Mouse (Mus musculus) embryonic stem cell, embryonic (primary cell): ENCODE data around the gene Lpin1.

Experiments
- CTCF ChIA-PET, 4 experiments: fragments of 300-600 bp in 2 of 4; fragments of 350-600 bp in 2 of 4; sonication (Branson Sonifier 250); formaldehyde crosslinking; loops; one replicate each; lab custom pipeline; 2022; ENCODE audit warnings: inconsistent platforms in 2 of 4; lab: Charles Lee
- POLR2A ChIA-PET, 4 experiments: fragments of 300-600 bp in 2 of 4; fragments of 350-600 bp in 2 of 4; sonication (Branson Sonifier 250); formaldehyde crosslinking; loops; one replicate each; lab custom pipeline; 2022; ENCODE audit warnings: antibody characterized with exemption in 4 of 4, inconsistent platforms in 1 of 4; lab: Charles Lee

Gene Lpin1

DNA sequence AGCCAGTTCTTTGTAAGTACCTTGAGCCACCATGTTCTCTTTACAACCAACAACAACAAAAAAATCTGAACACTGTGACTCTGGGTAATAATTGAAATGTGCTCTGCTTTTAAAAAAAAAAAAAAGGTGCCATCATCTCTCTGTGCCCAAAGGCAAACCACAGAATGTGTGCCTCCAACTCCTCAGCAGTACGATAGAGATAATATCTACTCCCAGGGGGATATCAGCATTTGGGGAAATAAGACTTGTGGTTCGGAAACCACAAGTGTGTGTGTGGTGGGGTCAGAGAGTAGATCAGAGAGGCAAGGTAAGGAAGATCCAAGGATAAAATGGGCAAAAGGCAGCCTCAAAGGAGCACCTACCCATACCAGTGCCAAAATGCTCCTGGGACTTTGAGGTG, 20.7 kb upstream of the Lpin1 start:
- CTCF ChIA-PET, result interaction anchor here in 2 of 4 experiments (0.6 to 1.3 kb wide), 3 partner anchors 16 to 165 kb away, joined by 3 to 5 read pairs (median 4); no protein-coding TSS in a partner anchor
- POLR2A ChIA-PET, result interaction anchor here in 1 of 4 experiments (1.0 to 3.2 kb wide), 3 partner anchors 11 to 63 kb away, joined by 3 to 15 read pairs (median 3); no protein-coding TSS in a partner anchor

DNA sequence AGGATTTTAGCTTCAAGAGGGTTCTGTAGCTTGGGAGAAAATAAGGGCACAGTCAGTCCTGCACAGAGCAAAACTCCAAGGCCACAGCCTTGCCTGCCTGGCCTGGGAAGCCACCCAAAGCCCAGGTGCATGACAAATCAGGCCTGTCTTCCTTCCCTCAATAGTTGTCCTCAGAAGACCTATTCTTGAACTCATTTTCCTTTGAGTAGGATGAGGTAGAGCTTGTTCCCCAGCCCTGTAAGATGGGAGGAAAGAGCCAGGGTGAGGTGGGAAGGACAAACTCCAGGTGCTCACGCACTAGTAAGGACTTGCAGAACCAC, 20.1 kb upstream of the Lpin1 start:
- POLR2A ChIA-PET, result interaction anchor here in 2 of 4 experiments (0.6 to 3.2 kb wide), 5 partner anchors 8 to 319 kb away, joined by 3 to 15 read pairs (median 3); no protein-coding TSS in a partner anchor

DNA sequence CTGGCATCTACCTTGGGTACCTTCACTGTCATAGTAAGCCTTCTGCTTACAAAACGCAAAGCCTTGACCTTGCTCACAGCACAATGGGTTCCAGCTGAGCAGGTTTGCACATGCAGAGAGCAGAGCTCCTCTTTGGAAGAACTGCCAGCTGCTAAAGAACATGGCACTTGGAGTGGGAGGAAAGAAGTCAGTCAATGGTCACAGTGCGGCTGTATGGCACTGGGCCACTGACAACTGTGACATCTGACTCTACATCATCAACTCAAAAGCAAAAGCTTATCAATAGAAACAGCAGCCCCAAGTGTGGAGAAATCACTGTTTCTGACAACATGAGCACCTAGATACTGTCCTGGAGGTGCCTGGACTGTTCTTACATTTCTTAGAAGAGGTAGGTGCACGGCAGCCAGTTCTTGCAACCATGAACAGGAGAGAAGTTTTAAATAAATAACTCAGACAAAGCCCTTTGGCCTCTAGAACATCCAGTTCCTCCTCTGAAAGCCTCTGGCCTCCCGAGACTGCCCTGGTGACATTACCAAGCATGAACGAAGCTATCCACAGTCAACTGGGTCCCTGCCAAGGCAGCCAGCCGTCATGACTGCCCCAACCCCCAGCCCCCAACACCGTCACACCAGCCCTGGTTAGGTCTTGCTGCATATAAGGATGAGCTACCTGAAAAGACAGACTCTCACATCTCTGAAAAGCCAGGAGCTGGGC, 19.5 kb upstream of the Lpin1 start:
- ChIA-PET POLR2A (interaction anchor here in 3 of 4 experiments (0.6 to 3.2 kb wide), 7 partner anchors 8 to 602 kb away, joined by 3 to 15 read pairs (median 3); no protein-coding TSS in a partner anchor), CTCF (interaction anchor here in 3 of 4 experiments (0.5 to 1.5 kb wide), 5 partner anchors 8 to 67 kb away, joined by 3 to 8 read pairs (median 4); no protein-coding TSS in a partner anchor)

More for the DNA sequence above, 20.1 kb upstream of the Lpin1 start:
- CTCF ChIA-PET, result interaction anchor here in 2 of 4 experiments (1.0 to 1.3 kb wide), 4 partner anchors 9 to 62 kb away, joined by 3 to 8 read pairs (median 4); no protein-coding TSS in a partner anchor

DNA sequence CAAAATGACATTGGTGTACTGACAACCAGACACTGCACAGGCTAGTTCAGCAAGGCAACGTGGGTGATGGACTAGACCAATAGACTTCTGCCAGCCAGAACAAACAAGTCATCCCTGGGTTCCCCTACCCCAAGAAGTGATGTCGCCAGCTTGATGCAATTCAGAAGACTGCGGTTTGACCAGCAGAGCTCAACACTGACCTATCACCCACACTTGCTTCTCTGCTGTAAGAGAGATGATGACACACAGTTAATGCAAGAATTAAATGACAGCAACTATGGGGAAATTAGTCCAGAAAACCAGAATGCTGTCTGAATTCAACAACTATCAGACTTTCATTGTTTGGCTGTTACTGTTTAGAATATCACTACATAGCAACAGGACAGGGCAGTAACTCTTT, 9.5 kb upstream of the Lpin1 start:
- CTCF ChIA-PET, result interaction anchor here in 1 of 4 experiments (1.3 kb wide), 1 partner anchor 14 kb away, joined by 3 read pairs; no protein-coding TSS in a partner anchor
- POLR2A ChIA-PET, result interaction anchor here in 2 of 4 experiments (0.9 to 2.4 kb wide), 3 partner anchors 10 to 14 kb away, joined by 3 to 15 read pairs (median 8); no protein-coding TSS in a partner anchor

DNA sequence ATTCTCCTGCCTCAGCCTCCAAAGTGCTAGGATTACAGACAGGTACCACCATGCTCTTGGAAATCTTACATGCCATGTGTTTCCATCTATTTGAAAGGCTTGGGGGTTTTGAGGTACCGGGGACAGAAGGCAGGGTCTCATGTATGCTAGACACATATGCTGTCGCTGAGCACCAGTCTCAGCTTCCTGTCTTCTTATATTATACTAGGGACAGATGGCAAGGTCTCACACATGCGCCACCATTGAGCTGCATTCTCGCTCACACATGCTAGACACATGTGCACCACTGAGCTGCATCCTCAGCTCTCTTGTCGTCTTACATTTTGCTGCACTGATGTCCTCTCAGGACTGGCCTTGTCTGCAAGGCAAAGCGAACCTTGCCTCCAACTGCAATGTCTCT, 8.7 kb upstream of the Lpin1 start:
- ChIA-PET POLR2A (interaction anchor here in 2 of 4 experiments (0.6 to 2.4 kb wide), 4 partner anchors 11 to 1528 kb away, joined by 3 to 15 read pairs (median 3); no protein-coding TSS in a partner anchor), CTCF (interaction anchor here in 2 of 4 experiments (0.6 to 1.3 kb wide), 4 partner anchors 15 to 41 kb away, joined by 3 to 7 read pairs (median 5); no protein-coding TSS in a partner anchor)

DNA sequence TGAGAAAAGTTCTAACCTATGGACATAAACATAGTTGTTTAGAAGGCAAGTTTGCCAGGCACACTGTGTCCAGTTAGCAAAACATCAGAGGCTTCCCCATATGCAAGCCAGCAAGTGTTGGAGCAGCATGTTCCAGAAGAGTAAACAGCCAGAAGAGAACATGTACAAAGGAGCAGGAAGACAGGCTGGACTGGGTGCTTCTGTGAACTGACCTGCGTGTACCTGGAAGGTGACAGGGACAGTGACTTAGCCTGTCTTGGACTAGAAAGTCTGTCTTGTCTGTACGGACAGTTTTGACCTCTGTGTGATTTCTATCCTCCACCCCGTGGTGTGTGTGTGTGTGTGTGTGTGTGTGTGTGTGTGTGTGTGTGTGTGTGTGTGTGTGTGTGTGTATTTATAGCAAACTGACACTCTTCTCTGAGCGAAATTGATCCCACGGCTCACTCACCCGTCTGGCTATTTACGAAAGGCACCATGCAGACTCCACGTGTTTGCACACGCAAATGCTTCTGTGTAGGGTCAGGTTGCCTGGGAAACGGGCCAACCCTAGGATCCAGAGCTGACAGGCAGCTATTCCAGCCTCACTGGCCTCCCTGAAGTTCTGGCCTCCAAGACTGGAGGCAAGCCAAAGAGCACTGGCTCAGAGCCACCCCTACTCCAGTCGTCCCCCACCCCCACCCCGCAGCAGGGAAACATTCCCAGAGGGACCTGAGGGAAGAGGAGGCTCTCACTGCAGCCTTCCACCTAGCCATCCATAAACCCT, 7.9 kb upstream of the Lpin1 start:
- ChIA-PET CTCF (interaction anchor here in 2 of 4 experiments (0.6 to 1.2 kb wide), 4 partner anchors 20 to 50 kb away, joined by 3 to 7 read pairs (median 5); no protein-coding TSS in a partner anchor), POLR2A (interaction anchor here in 2 of 4 experiments (0.6 to 2.4 kb wide), 3 partner anchors 11 to 1527 kb away, joined by 3 to 15 read pairs (median 3); no protein-coding TSS in a partner anchor)

DNA sequence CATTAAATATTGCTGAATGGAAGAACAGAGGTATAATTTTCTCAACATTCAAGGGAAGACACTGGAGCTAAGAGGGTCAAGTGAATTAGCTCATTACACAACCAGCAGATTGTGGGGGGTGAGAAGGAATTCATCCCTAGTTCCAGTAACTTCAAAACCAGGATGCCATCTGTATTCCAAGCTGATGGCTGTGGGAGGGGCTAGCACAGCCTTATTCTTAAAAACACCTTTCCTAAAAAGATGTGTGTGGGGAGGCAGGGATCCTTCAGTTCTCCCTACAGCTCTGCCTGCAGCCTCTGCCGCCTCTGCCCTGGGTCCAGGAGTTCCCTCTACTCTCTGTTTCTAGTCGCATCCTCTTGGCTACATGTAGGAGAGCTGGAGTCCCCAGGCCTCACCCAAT, 5.0 kb upstream of the Lpin1 start:
- ChIA-PET POLR2A (interaction anchor here in 2 of 4 experiments (0.6 to 1.5 kb wide), 4 partner anchors 15 to 58 kb away, joined by 3 to 6 read pairs (median 4); no protein-coding TSS in a partner anchor), CTCF (interaction anchor here in 1 of 4 experiments (1.4 to 1.5 kb wide), 2 partner anchors 16 to 47 kb away, joined by 4 to 5 read pairs; no protein-coding TSS in a partner anchor)

DNA sequence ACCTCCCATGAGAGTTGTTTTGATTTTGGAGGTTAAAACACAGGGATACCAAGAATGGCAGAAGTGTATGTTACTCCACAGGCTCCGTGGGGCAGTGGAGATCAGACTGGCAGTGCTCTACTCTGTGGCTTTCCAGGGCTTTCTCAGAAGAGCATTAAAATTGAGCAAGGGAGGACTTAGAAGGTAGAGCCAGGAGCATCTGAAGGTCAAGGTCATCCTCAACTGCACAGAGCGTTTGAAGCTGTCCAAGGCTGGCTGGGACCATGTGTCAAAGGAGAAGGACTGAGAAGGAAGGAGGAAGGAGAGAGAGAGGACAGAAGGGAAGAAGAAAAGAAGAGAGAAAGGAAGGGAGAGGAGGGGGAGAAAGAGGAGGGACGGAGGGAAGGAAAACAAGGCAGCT, 3.8 kb upstream of the Lpin1 start:
- ChIA-PET CTCF (interaction anchor here in 2 of 4 experiments (1.2 to 1.5 kb wide), 2 partner anchors 46 to 140 kb away, joined by 3 to 4 read pairs; no protein-coding TSS in a partner anchor), POLR2A (interaction anchor here in 3 of 4 experiments (0.6 to 1.7 kb wide), 4 partner anchors 9 to 89 kb away, joined by 3 to 5 read pairs (median 4); no protein-coding TSS in a partner anchor)

DNA sequence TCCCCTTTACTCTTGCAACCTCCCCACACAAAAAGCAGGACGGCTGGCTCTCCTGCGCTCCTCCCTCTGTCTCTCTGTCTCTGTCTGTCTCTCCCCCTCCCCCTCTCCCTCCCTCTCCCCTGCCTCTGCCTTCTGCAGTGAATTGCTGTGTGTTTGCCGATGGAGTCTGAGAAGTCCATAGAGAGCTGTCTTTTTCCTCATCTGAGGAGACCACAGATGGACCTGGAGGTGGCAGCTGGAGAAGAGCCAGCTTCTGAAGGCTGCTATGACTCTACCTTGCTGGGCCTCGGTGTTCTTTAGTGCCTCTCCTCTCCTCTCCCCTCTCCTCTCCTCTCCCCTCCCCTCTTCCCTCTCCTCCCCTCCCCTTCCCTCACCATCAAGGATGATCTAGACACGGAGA, 5.1 kb downstream of the Lpin1 start:
- ChIA-PET POLR2A (interaction anchor here in 2 of 4 experiments (1.0 to 2.2 kb wide), 3 partner anchors 9 to 14 kb away, joined by 3 to 8 read pairs (median 4); no protein-coding TSS in a partner anchor), CTCF (interaction anchor here in 3 of 4 experiments (0.6 to 1.3 kb wide), 6 partner anchors 29 to 527 kb away, joined by 3 to 4 read pairs (median 3); no protein-coding TSS in a partner anchor)

DNA sequence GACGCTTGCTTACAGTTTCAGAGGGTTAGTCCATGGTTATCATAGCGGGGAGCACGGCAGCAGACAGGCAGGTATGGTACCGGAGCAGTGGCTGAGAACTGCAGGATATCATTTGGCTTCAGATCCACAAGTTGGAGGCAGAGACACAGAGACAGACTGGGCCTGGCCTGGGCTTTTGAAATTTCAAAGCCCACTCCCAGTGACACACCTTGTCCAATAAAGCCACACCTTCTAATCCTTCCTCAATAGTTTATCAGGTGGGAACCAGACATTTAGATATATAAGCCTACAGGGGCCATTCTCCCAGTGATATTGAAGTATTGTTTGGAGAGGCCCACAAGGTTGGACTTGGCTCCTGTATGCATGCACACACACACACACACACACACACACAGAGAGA, 8.5 kb downstream of the Lpin1 start:
- CTCF ChIA-PET, result interaction anchor here in 1 of 4 experiments (0.6 kb wide), 1 partner anchor 14 kb away, joined by 3 read pairs; no protein-coding TSS in a partner anchor

DNA sequence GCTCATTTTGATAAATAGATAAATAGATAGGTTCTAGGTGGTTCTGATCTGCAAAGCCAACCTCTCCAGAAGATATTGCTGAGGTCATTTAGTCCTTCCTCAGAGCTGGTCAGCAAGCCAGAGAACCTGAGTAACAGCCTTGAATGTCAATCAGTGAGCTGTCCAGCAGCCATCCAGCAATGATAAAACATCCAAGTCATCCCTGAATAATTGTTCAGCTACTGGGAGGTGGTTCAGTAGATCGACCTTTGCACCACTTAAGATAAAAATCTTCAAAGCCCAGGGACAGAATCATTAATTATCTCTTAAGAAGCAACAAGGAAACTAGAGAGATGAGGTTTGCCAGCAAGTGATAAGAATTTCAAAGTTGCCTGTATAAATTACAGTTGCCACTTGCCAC, 10.4 kb downstream of the Lpin1 start:
- ChIA-PET POLR2A (interaction anchor here in 2 of 4 experiments (1.0 to 1.5 kb wide), 2 partner anchors 9 to 11 kb away, joined by 4 to 7 read pairs; no protein-coding TSS in a partner anchor), CTCF (interaction anchor here in 1 of 4 experiments (1.2 to 2.4 kb wide), 2 partner anchors 32 to 37 kb away, joined by 3 to 5 read pairs; no protein-coding TSS in a partner anchor)

More for the DNA sequence above, 8.5 kb downstream of the Lpin1 start:
- POLR2A ChIA-PET, result no interaction called here

DNA sequence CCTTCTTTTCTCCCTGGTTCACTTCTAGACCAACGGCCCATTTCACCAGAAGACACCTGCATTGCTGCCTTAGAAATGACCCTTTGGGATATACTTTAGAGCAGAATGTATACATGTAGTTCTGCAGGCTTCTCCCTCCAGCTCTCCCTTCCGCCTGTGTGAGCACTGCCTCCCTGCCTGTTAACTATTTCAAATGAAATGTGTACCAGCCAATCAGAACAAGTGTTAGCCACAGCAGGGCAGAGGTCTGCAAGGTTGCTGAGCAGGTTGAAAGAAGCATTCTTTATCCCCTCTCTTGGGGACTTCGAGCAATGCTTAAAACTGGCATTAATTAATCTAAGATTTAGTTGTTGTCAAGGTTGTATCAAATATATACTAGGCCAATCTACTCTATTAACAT, 11.4 kb downstream of the Lpin1 start:
- ChIA-PET CTCF (interaction anchor here in 2 of 4 experiments (1.4 to 2.4 kb wide), 2 partner anchors 36 to 43 kb away, joined by 3 to 5 read pairs; no protein-coding TSS in a partner anchor), POLR2A (interaction anchor here in 3 of 4 experiments (0.6 to 1.5 kb wide), 3 partner anchors 8 to 202 kb away, joined by 3 to 7 read pairs (median 4); no protein-coding TSS in a partner anchor)

DNA sequence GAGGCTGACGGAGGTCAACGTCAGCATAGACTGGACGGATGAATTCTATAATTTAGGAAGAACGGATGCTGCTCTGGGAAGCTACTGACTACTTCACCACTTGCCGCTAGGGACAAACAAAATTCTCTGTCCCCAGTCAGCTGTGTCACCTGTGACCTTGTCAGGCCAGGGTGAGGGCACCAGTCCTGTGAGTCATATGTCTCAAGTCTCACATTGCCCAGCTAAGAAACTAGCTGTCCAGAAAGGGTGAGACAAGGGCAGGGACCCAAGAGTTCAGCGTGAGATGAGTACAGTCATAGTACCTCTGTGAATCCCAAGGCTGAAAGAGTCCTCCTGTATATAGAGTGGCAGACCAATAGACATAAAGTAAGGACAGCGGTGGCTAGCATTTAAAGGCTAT, 17.0 kb downstream of the Lpin1 start:
- POLR2A ChIA-PET, result interaction anchor here in 2 of 4 experiments (0.6 to 1.1 kb wide), 2 partner anchors 13 to 352 kb away, joined by 3 to 4 read pairs; no protein-coding TSS in a partner anchor

DNA sequence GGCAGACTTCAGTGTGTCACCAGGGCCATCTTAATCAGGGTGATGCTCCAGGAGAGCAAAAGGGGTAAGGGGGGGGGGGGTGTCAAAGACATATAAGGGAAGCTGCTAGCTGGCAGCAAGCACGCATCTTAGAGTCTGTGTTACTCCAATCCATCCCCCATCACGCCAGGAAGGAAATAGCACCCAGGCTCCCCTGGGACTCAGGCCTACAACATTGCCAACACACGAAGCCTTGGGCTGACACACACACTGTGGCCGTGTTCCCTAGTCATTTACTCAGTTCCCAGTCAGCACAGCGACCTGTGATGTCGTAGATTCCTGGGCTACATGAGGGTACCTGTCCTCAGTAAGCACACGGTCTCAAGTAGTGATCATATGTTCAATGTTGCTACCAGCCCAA, 17.8 kb downstream of the Lpin1 start:
- POLR2A ChIA-PET, result interaction anchor here in 1 of 4 experiments (1.1 kb wide), 1 partner anchor 14 kb away, joined by 3 read pairs; no protein-coding TSS in a partner anchor

More for the DNA sequence above, 17.0 kb downstream of the Lpin1 start:
- CTCF ChIA-PET, result no interaction called here

DNA sequence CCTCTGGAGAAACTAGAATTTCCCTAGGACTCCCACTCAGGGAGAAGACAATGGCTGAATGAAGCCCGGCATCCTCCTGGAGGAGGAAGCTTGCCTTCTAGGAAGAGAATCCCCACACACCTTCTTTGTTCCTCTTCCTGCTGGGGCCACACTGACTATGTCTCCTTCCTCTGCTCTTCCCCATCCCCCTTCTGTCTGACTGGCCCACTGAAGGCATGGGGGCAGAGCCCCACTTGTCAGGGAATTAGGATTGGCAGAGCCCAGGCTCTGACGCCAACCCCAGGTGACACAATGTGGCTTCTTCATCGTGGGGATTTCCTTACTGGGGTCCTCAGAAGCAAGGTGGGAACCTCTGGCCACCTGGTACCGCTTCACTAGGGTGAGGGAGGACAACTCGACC, 18.3 kb downstream of the Lpin1 start:
- ChIA-PET POLR2A (interaction anchor here in 1 of 4 experiments (1.8 kb wide), 1 partner anchor 32 kb away, joined by 4 read pairs; no protein-coding TSS in a partner anchor), CTCF (interaction anchor here in 1 of 4 experiments (2.6 kb wide), 1 partner anchor 42 kb away, joined by 10 read pairs; no protein-coding TSS in a partner anchor)

More for the DNA sequence above, 17.8 kb downstream of the Lpin1 start:
- CTCF ChIA-PET, result interaction anchor here in 1 of 4 experiments (2.6 kb wide), 1 partner anchor 41 kb away, joined by 10 read pairs; no protein-coding TSS in a partner anchor

DNA sequence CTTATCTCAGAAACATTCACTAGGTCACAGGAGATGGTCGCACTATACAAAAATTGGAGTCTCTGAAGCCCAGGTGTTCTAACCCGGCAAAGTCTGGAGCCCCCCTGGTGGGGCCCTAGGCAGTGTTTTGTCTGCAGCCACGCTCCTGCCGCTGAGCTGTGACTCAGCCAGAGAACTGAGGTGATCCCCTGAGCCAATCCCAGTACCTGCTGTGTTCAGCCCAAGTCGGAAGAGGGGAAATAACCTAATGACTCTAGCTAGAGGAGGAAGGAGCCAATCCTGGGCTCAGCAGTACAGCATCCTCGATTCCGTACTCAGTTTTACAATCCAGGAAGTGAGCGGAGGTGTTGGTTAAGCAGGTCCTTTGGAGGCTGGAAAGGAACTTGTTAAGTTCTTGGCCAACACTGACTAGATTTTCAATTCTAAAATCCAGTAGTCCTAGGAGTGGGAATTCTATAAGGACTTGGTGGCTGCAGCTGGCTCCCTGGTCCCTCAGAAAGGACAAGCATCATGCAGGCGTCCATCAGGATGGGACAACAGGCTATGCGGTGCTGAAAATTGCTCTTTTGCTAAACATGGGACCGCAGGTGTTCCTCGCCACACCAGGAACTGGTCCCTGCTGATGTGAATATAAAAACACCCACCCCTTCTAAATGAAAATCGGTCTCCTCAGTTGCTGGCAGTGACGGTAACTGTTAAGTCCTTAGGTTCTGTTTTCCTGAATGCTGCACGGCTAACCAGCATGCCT, 19.1 kb downstream of the Lpin1 start:
- POLR2A ChIA-PET, result interaction anchor here in 3 of 4 experiments (0.6 to 1.8 kb wide), 12 partner anchors 8 to 779 kb away, joined by 3 to 8 read pairs (median 4); no protein-coding TSS in a partner anchor

More for the DNA sequence above, 19.1 kb downstream of the Lpin1 start:
- CTCF ChIA-PET, result interaction anchor here in 3 of 4 experiments (0.6 to 2.6 kb wide), 9 partner anchors 21 to 84 kb away, joined by 3 to 10 read pairs (median 5); no protein-coding TSS in a partner anchor
